Mouse (Mus musculus) hindbrain, embryonic 16.5 days (tissue): Measurements from ENCODE around the gene Rbp4. TPM values are rescaled to one million over a fixed set of nuclear protein-coding genes. Genes with fewer than 3 reads are reported as not detected.
A peak's percentile ranks its signal among the peaks of the same experiment; 100 is the strongest.

Experiments
- ATAC-seq: fragments of 200-750 bp; cut with Nextera tagmentation; 2 replicates; pipeline ENCODE4 v1.8.0; 2017; ENCODE audit warnings: moderate TSS enrichment, moderate library complexity
- H3K27ac ChIP-seq: fragments of 300-500 bp; sonication (generic); 2 replicates; pipeline ENCODE4 v1.5.1; 2014; ENCODE audit warnings: low read depth, mild to moderate bottlenecking, control low read depth, low read length, moderate library complexity
- H3K27me3 ChIP-seq: fragments of 300-500 bp; sonication (generic); replicated peaks from 2 replicates; pipeline ENCODE4 v1.6.1; 2014; ENCODE audit warnings: low read length; ENCODE audit not compliant: control insufficient read depth, insufficient read depth
- H3K36me3 ChIP-seq: fragments of 300-500 bp; sonication (generic); 2 replicates; pipeline ENCODE4 v1.6.1; 2014; ENCODE audit warnings: mild to moderate bottlenecking, low read length, moderate library complexity, mixed read lengths; ENCODE audit not compliant: control insufficient read depth, insufficient read depth
- H3K4me1 ChIP-seq: fragments of 300-500 bp; sonication (generic); 2 replicates; pipeline ENCODE4 v1.6.1; 2014; ENCODE audit warnings: low read depth, low read length; ENCODE audit not compliant: control insufficient read depth, insufficient read depth
- H3K4me2 ChIP-seq: fragments of 300-500 bp; sonication (generic); 2 replicates; pipeline ENCODE4 v1.6.1; 2014; ENCODE audit warnings: mild to moderate bottlenecking, low read length, control low read depth, moderate library complexity
- H3K4me3 ChIP-seq: fragments of 300-500 bp; sonication (generic); 2 replicates; pipeline ENCODE4 v1.5.1; 2014; ENCODE audit warnings: mild to moderate bottlenecking, low read length, control low read depth, moderate library complexity
- H3K9ac ChIP-seq: fragments of 300-500 bp; sonication (generic); 2 replicates; pipeline ENCODE4 v1.6.1; 2014; ENCODE audit warnings: low read depth, mild to moderate bottlenecking, control low read depth, low read length, moderate library complexity
- H3K9me3 ChIP-seq: fragments of 300-500 bp; sonication (generic); 2 replicates; pipeline ENCODE4 v1.6.1; 2014; ENCODE audit warnings: mild to moderate bottlenecking, low read length, moderate library complexity; ENCODE audit not compliant: control insufficient read depth
- WGBS: fragments of 180-500 bp; shearing (Covaris S2); extraction: QIAGEN DNeasy Blood & Tissue Kit; methylation state at CpG from one replicate; pipeline ENCODE4 v1.1.7; 2014; 5-methylcytosine and 5-hydroxymethylcytosine counted together
- polyA plus RNA-seq: library from polyadenylated mRNA; unstranded; fragments of >200 nt; fragmentation: Nextera tagmentation; extraction: Ambion mirVana; gene quantifications from 2 replicates; pipeline ENCODE4 v1.2.1, GENCODE M21; 2015

Rbp4 gene
- polyA plus RNA-seq, 1 experiment from 2014 or later: 8.4 TPM

DNA sequence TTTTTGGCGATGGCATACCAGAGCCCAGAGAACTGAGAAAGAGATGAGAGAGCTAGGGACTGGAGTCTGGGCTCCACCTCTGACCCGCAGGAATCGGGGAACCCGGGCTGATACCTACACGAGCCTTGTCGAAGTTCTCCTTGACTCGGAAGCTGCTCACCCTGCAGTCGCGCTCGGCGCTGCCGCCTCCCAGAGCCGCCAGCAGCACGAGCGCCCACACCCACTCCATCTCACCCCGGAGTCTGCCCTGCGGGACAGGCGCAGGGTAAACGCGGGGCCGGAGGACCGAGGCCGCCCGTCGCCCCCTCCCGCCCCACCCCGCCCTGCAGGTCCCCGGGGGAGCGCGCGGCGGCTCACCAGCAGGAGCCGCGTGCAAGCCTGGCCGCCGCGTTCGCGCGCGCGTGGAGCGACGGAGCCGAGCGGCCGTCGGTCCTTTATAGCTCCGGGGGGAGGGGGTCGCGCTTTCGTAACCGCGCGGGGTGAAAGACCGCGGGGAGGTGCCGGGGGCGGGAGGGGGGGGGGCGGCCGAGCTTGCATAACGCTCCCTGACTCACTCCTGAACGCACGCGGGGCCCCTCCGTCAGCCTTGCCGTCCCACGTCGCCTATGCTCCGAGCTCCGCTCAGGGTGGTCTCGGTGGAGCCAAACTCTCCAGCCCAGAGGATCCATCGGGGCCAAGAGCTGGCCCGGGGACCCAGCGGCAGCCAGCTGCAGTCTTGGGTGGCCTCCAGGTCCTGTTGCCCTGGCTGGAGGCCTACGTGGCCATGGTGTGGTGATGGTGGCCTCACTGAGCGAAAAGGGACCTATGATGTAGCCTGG is 471 bp downstream of the Rbp4 start:
- Histone ChIP-seq H3K9me3 (no peaks in the 10 kb centered on the region), H3K27ac (no peak overlapping the region), H3K9ac (peak overlapping the region; percentile 70), H3K4me1 (peaks cover 4% of the 10 kb centered on the region; the same call in 1 of the 2 replicates), H3K4me3 (peak overlapping the region; percentile 62), H3K27me3 (peaks cover 4% of the 10 kb centered on the region; the same call in 1 of the 2 replicates), H3K36me3 (no peaks in the 10 kb centered on the region), H3K4me2 (peak overlapping the region; percentile 89)
- 1% methylated on average over 63 of the region's 77 CpGs for WGBS
- ATAC-seq: peak; percentile 86

DNA sequence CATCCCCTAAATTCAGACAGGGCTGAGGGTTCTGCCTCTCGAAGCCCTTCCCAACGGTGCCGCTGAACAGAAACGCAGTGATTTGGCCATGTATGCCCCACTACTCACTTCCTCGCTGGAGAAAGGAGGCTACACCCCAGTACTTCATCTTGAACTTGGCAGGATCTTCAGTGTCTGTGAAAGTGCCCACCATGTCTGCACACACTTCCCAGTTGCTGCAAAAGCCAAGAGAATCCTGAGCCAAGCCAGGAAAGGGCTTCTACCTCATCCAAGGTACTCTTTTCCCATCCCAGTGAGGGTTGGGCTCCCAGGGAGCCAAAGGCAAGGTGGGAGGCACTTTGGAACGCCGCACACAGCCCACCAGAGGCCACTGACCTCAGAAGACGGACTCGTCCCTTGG is 1.2 kb downstream of the Rbp4 start:
- peak overlapping the region; percentile 89 for H3K4me2 ChIP-seq
- H3K9ac ChIP-seq: no peak overlapping the region
- H3K27me3 ChIP-seq: peaks cover 4% of the 10 kb centered on the region; the same call in 1 of the 2 replicates
- no peaks in the 10 kb centered on the region for H3K36me3 ChIP-seq
- H3K4me3 ChIP-seq: peak overlapping the region; percentile 62
- ATAC-seq: peak; percentile 48
- no peaks in the 10 kb centered on the region for H3K9me3 ChIP-seq
- peaks cover 4% of the 10 kb centered on the region; the same call in 1 of the 2 replicates for H3K4me1 ChIP-seq
- H3K27ac ChIP-seq: no peak overlapping the region
- 33% methylated on average over 9 of the region's 9 CpGs for WGBS

DNA sequence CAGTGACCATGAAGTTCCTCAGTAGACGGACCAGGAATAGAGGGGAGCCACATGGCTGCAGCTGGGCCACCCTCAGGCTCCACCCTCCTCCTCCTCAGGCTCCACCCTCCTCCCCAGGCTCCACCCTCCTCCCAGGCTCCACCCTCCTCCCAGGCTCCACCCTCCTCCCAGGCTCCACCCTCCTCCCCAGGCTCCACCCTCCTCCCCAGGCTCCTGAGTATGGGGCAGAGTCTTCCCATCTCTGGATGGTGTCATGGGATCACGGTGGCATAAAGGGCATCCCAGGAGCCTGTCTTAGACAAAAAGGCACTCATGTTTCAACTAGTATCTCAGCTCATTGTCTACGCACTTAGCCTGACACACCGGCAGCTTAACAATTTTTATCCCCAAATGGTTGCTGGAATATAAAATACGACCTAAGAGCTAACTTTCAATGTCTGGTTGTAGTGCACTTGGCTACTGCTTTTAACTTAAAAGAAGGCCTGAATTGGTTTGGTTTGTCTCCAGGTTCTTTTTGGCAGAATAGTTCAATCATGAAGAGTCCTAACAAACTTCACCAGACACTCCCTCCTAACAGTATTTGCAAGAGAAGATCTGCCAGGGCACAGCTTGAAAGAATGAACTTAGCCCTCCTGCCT is 4.8 kb downstream of the Rbp4 start:
- Histone ChIP-seq H3K27me3 (0 out of 2 replicates have a peak, but pooled peaks cover 2% of the 10 kb centered on the region), H3K4me1 (peaks cover 4% of the 10 kb centered on the region; the same call in 1 of the 2 replicates), H3K4me2 (no peak overlapping the region), H3K9me3 (no peaks in the 10 kb centered on the region), H3K27ac (no peak overlapping the region), H3K36me3 (no peaks in the 10 kb centered on the region), H3K9ac (no peak overlapping the region), H3K4me3 (no peak overlapping the region)
- no peak for ATAC-seq
- 78% methylated on average over 5 of the region's 5 CpGs for WGBS

GRCm38 (mm10) chr19:38114834-38115491 is 10.1 kb downstream of the Rbp4 start:
- H3K9me3 ChIP-seq: no peaks in the 10 kb centered on the region

GRCm38 (mm10) chr19:38112575-38112974 is 12.5 kb downstream of the Rbp4 start:
- Histone ChIP-seq H3K4me2 (no peak overlapping the region), H3K9ac (no peak overlapping the region), H3K4me1 (no peaks in the 10 kb centered on the region), H3K36me3 (no peaks in the 10 kb centered on the region), H3K4me3 (no peak overlapping the region), H3K27me3 (no peaks in the 10 kb centered on the region), H3K27ac (no peak overlapping the region), H3K9me3 (no peaks in the 10 kb centered on the region)
- no peak for ATAC-seq
- WGBS: 48% methylated on average over 4 of the region's 4 CpGs

More at GRCm38 (mm10) chr19:38114834-38115491, 10.1 kb downstream of the Rbp4 start:
- no peaks in the 10 kb centered on the region for H3K36me3 ChIP-seq
- H3K27me3 ChIP-seq: no peaks in the 10 kb centered on the region
- no peak overlapping the region for H3K4me3 ChIP-seq
- H3K9ac ChIP-seq: no peak overlapping the region
- no peak for ATAC-seq
- no peak overlapping the region for H3K27ac ChIP-seq
- H3K4me2 ChIP-seq: no peak overlapping the region
- H3K4me1 ChIP-seq: no peaks in the 10 kb centered on the region
- 92% methylated on average over 7 of the region's 7 CpGs for WGBS

- H3K4me2 ChIP-seq: no peak overlapping the region
- no peak overlapping the region for H3K27ac ChIP-seq
- H3K9ac ChIP-seq: no peak overlapping the region
- no peaks in the 10 kb centered on the region for H3K9me3 ChIP-seq
- H3K36me3 ChIP-seq: no peaks in the 10 kb centered on the region
- H3K4me3 ChIP-seq: no peak overlapping the region
- H3K4me1 ChIP-seq: no peaks in the 10 kb centered on the region
- ATAC-seq: no peak
- no peaks in the 10 kb centered on the region for H3K27me3 ChIP-seq
- 81% methylated on average over 8 of the region's 8 CpGs for WGBS
Observed at GRCm38 (mm10) chr19:38111056-38111455, 14.0 kb downstream of the Rbp4 start.

GRCm38 (mm10) chr19:38109506-38110242 is 15.4 kb downstream of the Rbp4 start:
- WGBS: 95% methylated on average over 15 of the region's 15 CpGs
- H3K4me1 ChIP-seq: no peaks in the 10 kb centered on the region
- H3K9ac ChIP-seq: no peak overlapping the region
- no peak overlapping the region for H3K27ac ChIP-seq
- no peaks in the 10 kb centered on the region for H3K9me3 ChIP-seq
- no peak for ATAC-seq
- no peaks in the 10 kb centered on the region for H3K27me3 ChIP-seq
- no peaks in the 10 kb centered on the region for H3K36me3 ChIP-seq
- H3K4me2 ChIP-seq: no peak overlapping the region
- no peak overlapping the region for H3K4me3 ChIP-seq

DNA sequence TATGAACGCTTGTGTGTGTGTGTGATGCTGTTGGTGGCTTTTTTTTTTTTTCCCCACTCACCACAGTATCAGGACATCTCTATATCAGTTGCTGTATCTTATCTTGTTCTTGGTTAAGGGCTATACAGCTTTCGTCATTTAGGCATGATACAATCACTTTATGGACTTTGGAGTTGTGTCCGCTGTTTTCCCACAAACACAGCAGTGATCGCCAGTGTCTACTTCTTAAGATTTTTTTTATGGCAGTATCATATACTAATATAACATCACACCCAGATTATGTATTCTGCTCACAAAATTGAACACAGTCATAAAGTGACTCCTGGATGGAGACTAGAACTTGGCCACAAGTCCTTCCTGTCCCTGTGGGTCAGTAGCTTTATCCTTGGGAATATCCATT is 17.2 kb downstream of the Rbp4 start:
- H3K4me2 ChIP-seq: no peak overlapping the region
- no peaks in the 10 kb centered on the region for H3K9me3 ChIP-seq
- no peak overlapping the region for H3K4me3 ChIP-seq
- no peaks in the 10 kb centered on the region for H3K36me3 ChIP-seq
- no peaks in the 10 kb centered on the region for H3K27me3 ChIP-seq
- no peak for ATAC-seq
- H3K27ac ChIP-seq: no peak overlapping the region
- no peaks in the 10 kb centered on the region for H3K4me1 ChIP-seq
- H3K9ac ChIP-seq: no peak overlapping the region
- 96% methylated on average over 4 of the region's 4 CpGs for WGBS
